Mouse (Mus musculus) stomach, postnatal 0 days (tissue): ENCODE data around the gene Rxra.

Experiments used
- CTCF ChIP-seq: IDR thresholded peaks from 2 replicates; pipeline ENCODE4 v1.5.1; 2016; ENCODE audit warnings: antibody characterized with exemption, low read depth, mild to moderate bottlenecking, moderate library complexity
- EP300 ChIP-seq: optimal IDR thresholded peaks from 2 replicates; pipeline ENCODE3; 2016; ENCODE audit warnings: antibody characterized with exemption

DNA sequence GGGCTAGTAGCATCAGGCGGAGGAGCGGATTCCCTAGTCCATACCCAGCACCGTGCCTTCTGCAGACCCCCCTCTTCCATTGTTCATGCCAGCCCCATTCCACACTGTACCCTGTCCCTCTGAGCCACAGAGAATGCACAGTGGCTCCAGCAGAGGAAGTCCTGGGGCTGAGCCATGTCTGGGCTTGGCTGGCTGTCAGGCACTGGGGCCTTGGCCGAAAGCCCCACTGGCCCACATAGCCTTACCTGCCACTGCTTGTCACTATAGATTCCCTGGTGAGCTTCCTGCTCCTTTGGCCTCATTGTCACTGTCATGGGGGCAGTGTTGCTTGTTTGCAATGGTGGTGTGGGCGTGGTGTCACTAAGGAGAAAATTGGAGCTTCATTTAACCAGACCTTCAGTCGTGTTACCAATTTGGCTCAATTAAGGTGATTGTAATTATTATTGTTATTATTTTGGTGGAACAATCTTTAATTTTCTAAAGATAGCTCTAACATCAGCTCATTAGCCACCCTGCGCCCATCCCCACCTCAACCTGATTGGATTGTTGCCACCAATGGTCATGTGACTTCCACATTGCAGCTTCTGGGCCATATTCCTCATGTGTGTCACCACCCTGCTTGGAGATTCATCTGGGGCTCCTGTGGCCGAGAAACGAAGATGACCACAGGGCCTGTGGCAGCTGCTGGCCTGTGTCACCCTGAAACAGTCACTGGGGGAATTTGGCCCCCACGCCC, 85.2 kb downstream of the Rxra start:
- TF ChIP-seq CTCF = no peak
- no peak for TF ChIP-seq EP300
